Mouse (Mus musculus): ENCODE results near the gene Stil. TPM values are rescaled to one million over a fixed set of nuclear protein-coding genes. Genes with fewer than 3 reads are reported as not detected.
"Not testable (repeated sequence)": the region's sequence is repeated elsewhere in the genome, so short reads cannot be mapped to it uniquely, and the experiment has no call there.

The Stil gene
- total RNA-seq (2014; fragmentation: Nextera tagmentation): 20.3 and 20.4 TPM in 2 replicates
- 18.4 and 21.7 TPM in 2 replicates for total RNA-seq (2017)

DNA sequence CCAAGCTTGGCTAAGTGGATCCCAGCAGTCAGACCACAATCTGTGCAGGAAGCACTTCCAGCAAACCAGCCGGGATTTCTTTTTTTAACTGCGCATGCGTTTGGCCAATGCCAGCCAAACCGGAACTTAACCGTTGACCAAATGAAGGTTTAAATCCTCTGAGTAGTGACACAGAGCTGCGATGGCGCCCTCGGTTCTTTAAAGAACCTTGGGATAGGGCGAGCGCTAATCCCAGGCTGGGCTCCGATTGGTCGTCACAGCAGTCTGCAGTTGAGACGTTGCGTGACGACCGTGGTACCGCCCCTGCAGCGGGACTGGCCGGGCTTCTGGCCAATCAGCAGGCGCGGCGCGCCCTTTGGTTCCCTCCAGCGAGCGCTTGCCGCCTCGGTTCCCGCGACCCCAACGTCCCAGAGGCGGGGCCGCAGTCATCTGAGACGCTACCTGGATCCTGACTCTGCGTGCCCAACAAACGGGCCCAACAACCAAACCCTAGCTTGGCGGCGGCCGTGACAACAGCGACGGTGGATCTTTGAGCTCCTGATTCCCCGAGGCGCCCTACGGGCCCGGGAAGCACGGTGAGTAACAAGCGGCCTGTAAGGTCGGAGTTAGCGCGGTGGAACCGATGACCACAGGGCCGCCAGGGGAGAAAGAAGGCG, at the start of gene Stil:
Stil (plus strand) TSS at position 387 of the 656 bp plus-strand sequence.
- ATAC-seq (replicated peaks; ENCODE audit: poor library complexity, severe bottlenecking): peak; percentile 90

DNA sequence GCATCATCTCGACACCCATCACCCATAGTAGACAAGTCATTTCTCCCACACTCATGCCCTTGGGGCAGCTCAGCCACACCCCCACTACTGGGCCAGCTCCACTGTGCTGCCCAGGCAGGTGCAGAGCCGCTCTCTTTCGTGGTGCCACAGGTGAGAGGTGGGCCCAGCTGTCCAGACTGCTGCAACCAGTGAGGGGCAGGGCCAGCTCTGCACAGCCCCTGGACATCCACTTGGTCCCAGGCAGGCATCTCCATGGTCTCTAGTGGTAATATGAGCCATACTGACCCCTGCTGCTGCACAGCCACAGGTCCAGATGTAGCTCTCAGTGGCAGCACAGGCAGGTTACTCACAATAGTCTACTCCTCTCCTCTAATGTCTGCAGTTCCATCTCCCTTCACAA, 46.8 kb upstream of the Stil start:
- ATAC-seq (replicated peaks; ENCODE audit: poor library complexity, severe bottlenecking): no peak

DNA sequence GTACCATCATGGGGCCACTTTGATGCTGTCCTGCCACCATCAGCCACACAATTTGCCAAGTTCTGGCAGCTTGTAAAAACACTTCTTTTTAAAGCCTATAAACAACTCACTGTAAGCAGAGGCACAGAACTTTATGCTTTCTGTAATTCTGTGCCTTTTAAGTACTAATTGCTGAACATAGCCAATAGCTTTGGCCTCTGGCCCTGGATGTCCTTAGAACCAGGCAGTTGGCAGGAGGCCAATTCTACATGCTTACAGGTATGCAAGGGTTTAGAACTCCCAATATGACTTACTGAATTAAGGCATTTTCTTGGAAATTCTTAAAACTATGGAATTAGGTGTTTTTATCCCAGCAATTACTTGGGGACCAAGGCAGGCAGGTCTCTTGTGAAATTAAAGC, 42.6 kb upstream of the Stil start:
- no peak for ATAC-seq (replicated peaks; ENCODE audit: poor library complexity, severe bottlenecking)

DNA sequence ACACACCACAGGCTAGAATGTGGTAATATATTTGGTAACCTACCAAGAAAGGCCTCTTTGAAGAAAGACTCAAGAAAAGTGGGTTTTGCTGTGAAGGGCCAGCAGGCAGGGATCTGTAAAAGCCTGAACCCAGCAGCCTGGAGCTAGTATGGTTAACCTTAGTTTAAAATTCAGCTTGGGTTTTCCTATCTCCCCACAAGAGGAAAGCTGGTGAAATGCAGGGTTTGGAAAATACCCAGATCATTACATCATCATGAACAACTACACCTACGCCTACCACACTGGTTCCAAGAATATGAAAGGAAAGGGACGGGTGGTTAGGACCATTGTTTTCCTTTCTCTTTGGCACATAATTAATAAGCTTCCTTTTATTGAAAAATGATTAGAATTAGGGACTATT, 41.7 kb upstream of the Stil start:
- no peak for ATAC-seq (replicated peaks; ENCODE audit: poor library complexity, severe bottlenecking)

DNA sequence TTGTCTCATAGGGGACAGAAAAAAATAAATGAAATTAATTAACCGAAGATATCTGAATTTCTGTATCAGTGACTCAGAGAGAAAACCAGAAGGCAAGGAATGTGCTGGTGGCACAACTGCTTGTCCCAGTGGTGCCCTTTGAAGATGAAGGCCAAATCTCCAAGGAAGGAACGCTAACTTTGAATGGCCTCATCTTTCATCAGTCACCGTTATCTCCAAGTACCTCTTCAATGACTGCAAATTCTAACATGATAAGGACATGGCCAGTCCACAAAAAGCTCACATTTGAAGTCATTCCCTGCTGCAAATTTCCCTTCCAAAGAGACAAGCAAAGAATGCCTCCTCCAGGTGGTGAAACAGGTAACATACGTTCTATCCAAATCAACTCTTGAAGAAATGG, 41.2 kb upstream of the Stil start:
- ATAC-seq (replicated peaks; ENCODE audit: poor library complexity, severe bottlenecking): no peak

DNA sequence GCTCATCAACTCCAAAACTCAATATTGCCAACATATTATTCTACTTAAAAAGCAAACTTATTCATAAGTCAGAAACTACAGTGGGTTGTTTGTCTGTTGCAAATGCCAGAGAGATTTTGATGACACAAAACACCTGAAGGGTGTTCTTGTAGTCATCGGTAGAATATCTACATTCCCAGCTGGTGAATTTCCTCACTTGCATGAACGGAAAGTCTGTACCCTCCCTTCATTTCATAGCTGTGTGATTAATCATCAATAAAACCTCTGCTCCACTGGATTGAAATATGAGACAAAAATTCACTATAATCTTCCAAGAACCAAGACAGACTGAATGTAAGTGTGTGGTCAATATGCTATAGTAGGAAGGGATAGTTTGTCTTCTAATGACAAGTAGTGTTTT, 40.4 kb upstream of the Stil start:
- ATAC-seq (replicated peaks; ENCODE audit: poor library complexity, severe bottlenecking): no peak

DNA sequence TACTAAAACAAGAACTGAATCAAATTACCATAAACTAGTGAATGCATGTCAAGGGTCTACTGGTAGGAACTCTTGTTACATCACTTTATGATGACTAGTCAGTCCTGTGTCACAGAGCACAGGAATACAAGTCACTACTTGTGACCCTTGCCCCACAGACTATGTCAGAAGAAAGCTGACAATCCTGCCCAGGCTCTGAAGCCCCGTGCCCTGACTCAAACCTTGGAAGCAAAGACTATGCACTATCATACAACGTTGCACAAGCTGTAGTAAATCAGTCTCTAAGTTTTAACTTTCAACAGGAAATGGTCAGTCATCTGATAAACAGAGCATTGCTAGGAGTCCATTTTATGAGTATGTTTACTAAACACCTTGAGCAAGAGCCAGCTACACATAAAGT, 39.1 kb upstream of the Stil start:
- not testable (repeated sequence) for ATAC-seq (replicated peaks; ENCODE audit: poor library complexity, severe bottlenecking)

DNA sequence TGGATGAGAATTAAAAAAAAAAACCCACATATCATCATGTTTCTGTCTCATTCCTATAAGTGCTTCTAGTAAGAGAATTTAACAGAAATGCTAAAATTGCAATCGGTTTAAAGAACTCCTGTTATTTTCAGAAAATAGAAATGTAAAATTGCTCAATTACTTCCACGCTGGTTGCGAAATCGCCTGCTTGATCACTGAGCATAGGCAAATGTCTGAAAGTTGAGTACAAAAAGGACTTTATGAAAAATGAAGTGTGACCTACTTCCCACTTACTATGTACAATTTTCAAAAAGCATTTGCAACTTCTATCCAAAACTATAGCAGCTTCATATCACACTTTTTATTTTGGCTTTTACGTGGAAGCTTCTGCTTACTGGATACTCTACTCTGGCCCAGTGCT, 29.2 kb upstream of the Stil start:
- peak; percentile 82 for ATAC-seq (replicated peaks; ENCODE audit: poor library complexity, severe bottlenecking)

DNA sequence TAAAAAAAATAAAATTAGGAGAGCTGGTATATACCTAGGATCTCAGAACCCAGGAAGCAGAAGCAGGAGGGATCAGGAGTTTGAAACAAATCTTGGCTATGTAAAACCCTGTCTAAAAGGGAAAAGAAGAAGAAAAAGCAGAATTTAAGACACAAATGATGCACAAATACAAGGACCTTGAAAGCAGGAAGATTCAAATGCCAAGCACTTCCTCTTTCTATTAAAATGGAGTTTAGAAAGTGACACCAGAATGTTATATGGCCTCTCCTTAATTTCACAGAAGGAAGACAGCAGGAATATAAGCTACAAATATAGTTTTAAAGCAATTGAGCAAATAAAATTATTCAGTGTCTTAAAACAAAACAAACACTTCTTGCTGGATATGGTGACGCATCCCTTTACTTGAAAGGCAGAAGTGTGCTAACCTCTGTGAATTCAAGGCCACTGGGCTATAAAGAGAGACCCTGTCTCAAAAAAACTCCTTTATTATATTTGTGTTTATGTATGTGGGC, 26.7 kb upstream of the Stil start:
- peak; percentile 65 for ATAC-seq (replicated peaks; ENCODE audit: poor library complexity, severe bottlenecking)

DNA sequence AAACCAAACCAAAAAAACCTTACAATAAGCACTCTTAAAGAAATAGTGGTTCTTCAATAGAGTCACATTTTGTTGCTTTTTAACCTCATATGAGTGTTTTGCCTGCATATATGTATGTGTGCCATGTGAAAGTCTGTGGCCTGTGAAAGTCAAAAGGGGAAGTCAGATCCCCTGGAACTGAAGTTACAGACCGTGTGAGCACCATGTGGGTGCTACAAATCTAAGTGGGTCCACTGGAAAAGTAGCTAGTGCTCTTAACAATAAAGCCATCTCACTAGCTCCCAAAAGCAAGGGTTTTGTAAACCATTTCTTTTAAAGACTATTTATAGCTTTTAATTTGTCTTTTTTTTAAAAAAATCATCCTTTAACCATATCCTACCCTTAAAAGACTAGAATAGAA, 17.3 kb upstream of the Stil start:
- ATAC-seq (replicated peaks; ENCODE audit: poor library complexity, severe bottlenecking): peak; percentile 53

DNA sequence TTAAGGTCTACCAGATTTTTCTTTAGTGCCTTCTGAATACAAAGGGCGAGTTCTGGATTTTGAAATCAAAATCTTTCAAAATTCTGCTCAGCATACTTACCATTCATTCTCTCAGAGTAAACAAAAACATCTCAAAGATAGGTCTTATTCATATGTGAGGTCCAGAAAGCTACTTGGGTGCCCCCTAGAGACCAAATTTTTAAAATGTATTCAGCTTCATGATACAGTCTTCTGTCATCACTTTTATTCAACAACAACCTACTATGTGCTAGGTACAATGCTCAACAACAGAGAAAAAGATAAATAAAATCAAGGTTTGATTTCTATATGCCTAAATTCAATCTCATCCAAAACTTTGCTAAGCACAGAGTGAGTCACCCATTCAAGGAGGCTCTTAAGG, 16.9 kb upstream of the Stil start:
- ATAC-seq (replicated peaks; ENCODE audit: poor library complexity, severe bottlenecking): 0 out of 2 replicates have a peak, but pooled peaks have one; percentile 22

DNA sequence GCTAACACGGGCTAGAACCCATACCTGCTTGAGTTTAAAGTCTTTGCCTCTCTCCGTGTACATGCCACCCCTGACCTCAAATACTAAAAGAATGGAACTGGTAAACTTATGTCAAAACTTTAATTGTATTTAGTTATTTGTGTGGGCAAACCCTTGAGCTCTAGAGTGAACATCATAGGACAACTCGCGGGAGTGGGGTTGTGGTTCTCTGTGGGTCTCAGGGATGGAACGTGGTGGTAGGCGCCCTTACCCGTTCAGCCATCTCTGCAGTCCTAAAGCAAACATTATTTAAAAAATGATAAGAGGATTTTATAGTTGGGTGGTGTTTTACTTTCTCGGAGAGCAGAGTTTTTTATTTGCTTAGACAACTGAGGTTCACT, 13.8 kb upstream of the Stil start:
- ATAC-seq (replicated peaks; ENCODE audit: poor library complexity, severe bottlenecking): no peak

DNA sequence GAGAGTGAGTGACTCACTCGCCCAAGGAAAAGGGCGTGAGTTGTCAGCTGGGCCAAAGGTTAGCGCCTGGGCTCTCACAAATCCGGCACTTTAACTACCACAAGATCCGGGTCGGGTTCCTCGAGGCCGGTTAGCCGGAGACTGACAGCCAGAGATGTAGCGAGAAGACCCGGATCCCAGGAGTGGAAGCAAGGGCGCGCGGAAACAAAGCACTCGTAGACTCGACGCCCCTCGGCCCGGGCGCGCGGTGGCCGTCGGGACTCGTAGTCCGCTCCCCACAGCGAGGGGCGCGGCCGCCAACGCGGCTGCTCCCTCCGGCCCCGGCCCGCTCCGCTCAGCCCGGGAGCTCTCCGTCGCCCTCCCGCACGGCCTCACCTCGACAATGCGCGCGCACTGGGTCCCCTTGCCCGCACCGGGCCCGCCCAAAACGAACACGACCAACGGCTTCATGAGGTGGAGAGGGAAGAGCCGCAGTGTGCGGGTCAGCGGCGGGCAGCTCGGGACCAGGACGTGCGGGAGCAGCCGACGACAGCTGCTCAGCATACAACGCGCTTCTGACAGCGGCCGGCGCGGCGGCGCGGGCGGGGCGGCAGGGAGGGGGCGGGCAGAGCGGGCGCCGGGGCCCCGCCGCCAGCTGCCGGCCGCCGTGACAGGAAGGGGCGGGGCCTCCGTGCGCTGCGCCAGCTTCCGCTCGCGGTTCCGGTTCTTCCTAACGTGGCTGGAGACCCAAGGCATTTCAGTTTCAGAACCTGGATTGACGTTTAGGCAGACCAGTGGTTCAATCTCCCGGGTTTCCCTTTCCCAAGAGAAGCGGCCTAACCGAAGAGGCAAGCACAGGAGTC, 13.1 kb upstream of the Stil start, which contains the start of gene Cmpk1:
Cmpk1 (minus strand) TSS at position 651 of the 842 bp plus-strand sequence.
- ATAC-seq (replicated peaks; ENCODE audit: poor library complexity, severe bottlenecking): peak; percentile 81

DNA sequence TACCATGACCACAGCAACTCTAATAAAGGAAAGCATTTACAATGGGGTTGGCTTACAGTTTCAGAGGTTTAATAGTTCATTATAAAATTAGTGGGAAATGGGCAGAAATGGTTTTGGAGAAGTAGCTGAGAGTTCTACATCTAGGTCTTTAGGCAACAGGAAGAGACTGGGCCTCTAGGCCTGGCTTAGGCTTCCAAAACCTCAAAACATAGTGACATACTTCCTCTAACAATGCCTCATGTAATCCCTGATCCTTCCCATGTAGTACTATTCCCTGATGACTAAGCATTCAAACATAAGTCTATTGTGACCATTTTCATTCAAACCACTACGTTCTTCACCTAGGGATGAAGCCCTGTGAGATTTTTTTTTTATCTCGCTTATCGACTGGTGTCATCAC, 5.7 kb upstream of the Stil start:
- peak; percentile 90 for ATAC-seq (replicated peaks; ENCODE audit: poor library complexity, severe bottlenecking)

DNA sequence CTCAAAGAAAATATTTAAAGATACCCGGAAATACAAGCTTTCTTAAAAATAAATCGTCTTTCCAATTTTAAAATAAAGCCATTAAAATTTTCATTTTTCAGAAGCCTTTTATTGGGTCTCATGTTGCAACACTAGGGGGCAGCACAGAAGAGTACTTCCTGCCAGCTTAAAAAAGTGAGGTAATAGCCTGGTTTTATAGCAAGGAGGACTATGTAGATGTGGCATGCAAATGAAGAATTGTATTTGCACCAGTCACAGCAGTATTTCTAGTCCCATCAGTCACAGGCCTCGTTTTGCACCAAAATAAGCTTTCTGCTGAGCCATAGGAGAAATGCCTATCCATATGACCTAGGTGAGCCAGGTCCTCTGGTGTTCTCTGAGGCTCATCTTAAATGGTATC, 2.9 kb upstream of the Stil start:
- ATAC-seq (replicated peaks; ENCODE audit: poor library complexity, severe bottlenecking): no peak

DNA sequence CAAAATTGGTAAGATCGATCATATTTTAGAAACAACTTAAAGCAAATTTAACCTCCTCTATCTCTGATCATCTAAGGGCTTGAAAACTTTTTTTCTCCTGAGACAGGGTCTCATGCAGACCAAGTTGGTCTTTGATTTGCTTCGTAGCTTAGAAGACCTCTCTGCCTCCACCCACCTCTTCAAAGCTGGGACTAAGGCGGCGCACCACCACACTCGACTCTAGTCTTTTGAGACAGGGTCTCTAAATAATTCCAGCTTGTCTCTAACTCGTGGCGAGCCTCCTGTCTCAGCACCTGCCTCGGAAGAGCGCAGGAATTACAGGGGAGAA, 550 bp upstream of the Stil start:
- no peak; the same call in 1 of the 2 replicates for ATAC-seq (replicated peaks; ENCODE audit: poor library complexity, severe bottlenecking)

DNA sequence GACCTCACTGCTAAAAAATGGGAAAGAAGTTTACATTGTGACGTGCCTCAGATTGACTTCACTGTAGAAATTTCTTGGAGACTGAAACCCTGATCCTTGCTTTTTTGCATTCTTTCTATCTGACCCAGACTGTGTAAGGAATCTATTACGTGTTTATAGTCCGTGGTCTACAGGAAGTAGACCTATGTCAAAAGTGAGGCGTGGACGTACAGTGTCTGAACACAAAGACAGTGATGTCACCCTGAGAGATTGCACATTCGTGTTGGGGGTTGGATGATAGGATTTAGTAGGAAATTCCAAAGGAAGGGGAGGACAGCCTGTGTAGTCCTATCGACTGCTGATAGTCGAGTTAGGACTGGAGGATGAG, 453 bp downstream of the Stil start:
- ATAC-seq (replicated peaks; ENCODE audit: poor library complexity, severe bottlenecking): peak; percentile 60

DNA sequence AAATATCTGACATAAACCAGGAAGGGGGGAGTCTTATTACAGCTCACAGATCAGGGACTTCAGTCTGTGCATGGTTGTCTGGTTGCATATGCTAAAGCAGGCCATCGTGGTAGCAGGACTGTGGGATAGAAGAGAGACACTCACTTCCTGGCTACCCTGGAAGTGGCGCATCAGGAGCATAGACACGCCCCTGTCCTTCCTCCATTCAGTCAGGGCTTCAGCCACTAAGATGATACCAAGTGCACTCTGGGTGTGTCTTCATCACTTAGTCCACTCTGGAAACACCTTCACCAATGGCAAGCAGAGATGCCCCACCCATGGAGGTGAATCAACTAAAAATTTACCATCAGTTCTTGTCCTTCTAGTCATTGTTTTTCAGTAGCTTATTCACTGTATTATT, 14.3 kb downstream of the Stil start:
- no peak for ATAC-seq (replicated peaks; ENCODE audit: poor library complexity, severe bottlenecking)

DNA sequence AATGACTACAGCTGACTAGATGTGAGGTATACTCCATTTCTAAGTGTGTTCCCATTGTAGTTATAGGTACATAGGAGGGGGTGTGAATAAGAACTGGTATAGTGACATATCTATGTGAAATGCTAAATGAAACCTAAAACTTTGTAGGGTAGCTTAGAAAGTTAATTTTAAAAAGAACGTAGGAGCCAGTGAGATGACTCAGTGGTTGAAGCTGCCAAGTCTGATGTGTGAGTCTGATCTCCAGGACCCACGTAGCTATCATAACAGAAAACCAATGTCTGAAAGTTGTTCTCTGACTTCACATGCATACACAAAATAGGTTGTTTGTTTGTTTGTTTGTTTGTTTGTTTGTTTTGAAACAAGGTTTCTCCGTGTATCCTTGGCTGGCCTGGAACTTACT, 20.0 kb downstream of the Stil start:
- ATAC-seq (replicated peaks; ENCODE audit: poor library complexity, severe bottlenecking): no peak

DNA sequence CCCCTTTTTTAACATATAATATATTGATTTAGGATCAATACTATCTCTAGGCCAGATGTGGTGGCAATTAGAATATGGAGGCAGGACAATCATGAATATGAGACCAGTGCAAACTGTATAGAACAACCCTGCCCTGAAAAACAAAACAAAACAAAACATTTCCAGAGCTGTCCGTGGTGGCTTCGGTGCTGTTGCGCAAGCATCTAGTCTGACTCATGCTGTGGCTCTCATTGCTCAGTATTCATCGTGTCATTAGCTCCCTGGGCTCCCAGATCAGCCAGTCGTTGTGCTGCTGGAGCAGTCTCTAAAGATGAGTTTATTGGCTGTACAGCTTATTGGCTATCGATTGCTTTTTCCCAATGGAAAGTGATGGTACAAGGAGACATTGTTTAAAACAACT, 35.1 kb downstream of the Stil start:
- peak; percentile 98 for ATAC-seq (replicated peaks; ENCODE audit: poor library complexity, severe bottlenecking)

DNA sequence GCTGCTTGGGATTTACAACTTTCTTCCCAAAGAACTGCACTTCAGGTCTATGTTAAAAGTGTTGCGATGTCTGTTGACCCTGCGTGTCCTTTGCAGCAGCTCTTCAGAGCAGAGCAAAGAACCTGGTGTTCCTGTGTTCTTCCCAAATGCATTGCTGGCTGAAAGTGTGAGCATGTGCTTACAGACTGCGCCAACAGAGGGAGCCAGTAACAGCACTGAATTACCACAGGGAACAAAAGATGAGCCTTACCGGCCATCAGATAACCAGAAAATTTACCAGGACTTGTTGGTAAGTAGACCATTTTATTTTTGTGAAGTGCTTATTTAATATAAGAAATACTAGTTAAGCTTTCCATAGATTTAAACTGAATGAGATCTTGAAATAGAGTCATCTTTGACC, 38.3 kb downstream of the Stil start:
- ATAC-seq (replicated peaks; ENCODE audit: poor library complexity, severe bottlenecking): peak; percentile 73

DNA sequence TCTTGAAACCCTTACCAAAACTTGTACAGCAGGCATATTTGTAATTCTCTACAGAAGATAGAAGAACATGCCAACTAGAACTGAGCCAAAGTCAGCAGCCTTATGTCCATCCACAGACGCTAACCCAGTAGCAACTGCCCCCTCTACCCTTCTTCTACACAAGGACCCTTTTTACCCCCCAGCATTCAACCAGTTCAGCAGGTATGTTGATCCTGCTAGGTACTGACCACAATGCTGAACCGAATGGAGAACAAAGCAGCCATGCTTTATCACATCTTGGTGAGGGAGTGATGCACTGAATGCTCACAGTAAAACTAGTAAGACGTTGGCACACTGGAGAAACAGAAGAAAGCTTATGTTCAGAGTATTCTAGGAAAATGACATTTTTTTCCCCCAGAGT, 45.7 kb downstream of the Stil start:
- ATAC-seq (replicated peaks; ENCODE audit: poor library complexity, severe bottlenecking): no peak
